In genomic region chr3:121439623-121440161, GRCm38 (mm10) we compare ENCODE assay signal across 16 mouse cellular contexts. TPM values are rescaled to one million over a fixed set of nuclear protein-coding genes. Genes with fewer than 3 reads are reported as not detected.
DNase-seq lines count a peak whose midpoint lies in the region; ATAC-seq lines count a peak whose summit lies in the region.
"Had no signal": no experiment of that assay in that cellular context is flagged by ENCODE, and none has a peak within 500 bp of the region (broad histone marks: within the 10 kb centered on the region; RNA-seq: fewer than 3 reads in every experiment).

No protein-coding gene starts in this region.

- peaks cover 97% of the 10 kb centered on the region for H3K4me1 ChIP-seq in heart, embryonic 13.5 days
- peaks cover 81% of the 10 kb centered on the region for H3K4me1 ChIP-seq in liver, embryonic 13.5 days (replicated peaks)

- DNase-seq in kidney, adult 11 months, result peak; percentile 44
- no peak for DNase-seq in kidney, postnatal 10 days
- DNase-seq in Muller cell, postnatal 12 days (ENCODE audit: inconsistent ontology term), result peak; percentile 61
- DNase-seq in liver, embryonic 13.5 days, result no peak
- no peak for DNase-seq in right cerebral cortex, adult 18-20 months
- no peak for DNase-seq in adrenal gland, adult (ENCODE audit: inconsistent age in 2 of 2, low spot score in 1 of 2)
- DNase-seq in thymus, postnatal 36 days, result no peak
- DNase-seq: cerebellum, postnatal 25 days; gastrocnemius, postnatal 25 days; thymus, postnatal 25 days had no signal

- H3K27me3 ChIP-seq in heart, embryonic 13.5 days (replicated peaks), result no peaks in the 10 kb centered on the region
- no peaks in the 10 kb centered on the region for H3K27me3 ChIP-seq in liver, embryonic 13.5 days
- H3K27me3 ChIP-seq: embryonic facial prominence, embryonic 15.5 days had no signal

- peak overlapping the region; percentile 61 for H3K4me2 ChIP-seq in heart, embryonic 13.5 days
- no peak overlapping the region for H3K4me2 ChIP-seq in liver, embryonic 13.5 days
- H3K4me2 ChIP-seq: embryonic facial prominence, embryonic 15.5 days had no signal

- peaks cover 37% of the 10 kb centered on the region for H3K36me3 ChIP-seq in heart, embryonic 13.5 days
- H3K36me3 ChIP-seq in liver, embryonic 13.5 days, result peaks cover 6% of the 10 kb centered on the region

- no peak; the same call in 1 of the 2 replicates for ATAC-seq in heart, embryonic 13.5 days (ENCODE audit: extremely low read depth, insufficient number of reproducible peaks, low FRiP score, low TSS enrichment)
- 0 out of 2 replicates have a peak, but pooled peaks have one; percentile 29 for ATAC-seq in liver, embryonic 13.5 days (ENCODE audit: low read depth)
- ATAC-seq: activated CD4-positive, CD25-positive, alpha-beta regulatory T cell, adult 4 months; forebrain, embryonic 16.5 days; hindbrain, postnatal 0 days had no signal

- WGBS in heart, embryonic 13.5 days, result 36% methylated on average over 11 of the region's 11 CpGs
- WGBS in liver, embryonic 13.5 days (ENCODE audit: insufficient replicate concordance), result 54% methylated on average over 11 of the region's 11 CpGs

- peak overlapping the region; percentile 68 for H3K27ac ChIP-seq in heart, embryonic 13.5 days (replicated peaks)
- H3K27ac ChIP-seq in liver, embryonic 13.5 days, result no peak overlapping the region
- H3K27ac ChIP-seq: hindbrain, postnatal 0 days had no signal

- no peaks in the 10 kb centered on the region for H3K9me3 ChIP-seq in heart, embryonic 13.5 days
- no peaks in the 10 kb centered on the region for H3K9me3 ChIP-seq in liver, embryonic 13.5 days (replicated peaks)
- H3K9me3 ChIP-seq: embryonic facial prominence, embryonic 15.5 days; megakaryocyte, embryonic 14.5 days had no signal

- H3K9ac ChIP-seq in heart, embryonic 13.5 days, result peak overlapping the region; percentile 61
- no peak overlapping the region for H3K9ac ChIP-seq in liver, embryonic 13.5 days
- H3K9ac ChIP-seq: embryonic facial prominence, embryonic 15.5 days had no signal

- H3K4me3 ChIP-seq in heart, embryonic 13.5 days, result peak overlapping the region; percentile 5; the same call in 1 of the 2 replicates
- no peak overlapping the region for H3K4me3 ChIP-seq in liver, embryonic 13.5 days (replicated peaks)
- H3K4me3 ChIP-seq: embryonic facial prominence, embryonic 15.5 days; megakaryocyte, embryonic 14.5 days had no signal

RNA-seq across cellular contexts. Expression of gene Cnn3, which starts 13.4 kb away (rescaled TPM):
- 400 and 416 TPM in 2 replicates for polyA plus RNA-seq in heart, embryonic 13.5 days (2015; fragmentation: Nextera tagmentation; extraction: Ambion mirVana)
- polyA plus RNA-seq in liver, embryonic 13.5 days (2015; fragmentation: Nextera tagmentation; extraction: Ambion mirVana), result 109 and 120 TPM in 2 replicates

Comparison
In these comparisons a context has a peak if more than half of its experiments do, and no peak if none do; other contexts are left out.
1. DNase-seq: peak in kidney, adult 11 months (single experiment) and Muller cell, postnatal 12 days (single experiment); none in kidney, postnatal 10 days (single experiment), liver, embryonic 13.5 days (single experiment), right cerebral cortex, adult 18-20 months (single experiment), adrenal gland, adult (0 of 2) and thymus, postnatal 36 days (0 of 2).